Mouse (Mus musculus) heart, postnatal 0 days (tissue): ENCODE measurements around the gene Atp13a3. TPM values are rescaled to one million over a fixed set of nuclear protein-coding genes. Genes with fewer than 3 reads are reported as not detected.

Experiments used
- ATAC-seq: fragments of 200-750 bp; cut with Nextera tagmentation; 2 replicates; pipeline ENCODE4 v1.8.0; 2017; ENCODE audit warnings: low read depth, moderate number of reproducible peaks, moderate library complexity; ENCODE audit not compliant: insufficient read depth
- DNase-seq: peaks from one replicate; pipeline ENCODE4 v3.0.0-alpha.2; 2016; ENCODE audit warnings: low spot score
- H3K27ac ChIP-seq: fragments of 300-500 bp; sonication (generic); 2 replicates; pipeline ENCODE4 v1.5.1; 2014; ENCODE audit warnings: low read depth, mild to moderate bottlenecking
- H3K27me3 ChIP-seq: fragments of 300-500 bp; sonication (generic); 2 replicates; pipeline ENCODE4 v1.6.1; 2014; ENCODE audit warnings: low read length, mixed read lengths; ENCODE audit not compliant: control insufficient read depth, insufficient read depth
- H3K36me3 ChIP-seq: fragments of 300-500 bp; sonication (generic); replicated peaks from 2 replicates; pipeline ENCODE4 v1.6.1; 2014; ENCODE audit warnings: low read length, mixed read lengths; ENCODE audit not compliant: control insufficient read depth, insufficient read depth
- H3K4me1 ChIP-seq: fragments of 300-500 bp; sonication (generic); 2 replicates; pipeline ENCODE4 v1.6.1; 2014; ENCODE audit warnings: antibody characterized with exemption; ENCODE audit not compliant: control insufficient read depth, insufficient read depth
- H3K4me2 ChIP-seq: fragments of 300-500 bp; sonication (generic); 2 replicates; pipeline ENCODE4 v1.6.1; 2014; ENCODE audit warnings: low read depth, mild to moderate bottlenecking, low read length, moderate library complexity
- H3K4me3 ChIP-seq: fragments of 300-500 bp; sonication (generic); 2 replicates; pipeline ENCODE4 v1.5.1; 2014; ENCODE audit warnings: low read depth, low read length
- H3K9ac ChIP-seq: fragments of 300-500 bp; sonication (generic); replicated peaks from 2 replicates; pipeline ENCODE4 v1.6.1; 2014; ENCODE audit warnings: low read depth, low read length, mixed read lengths
- H3K9me3 ChIP-seq: fragments of 300-500 bp; sonication (generic); replicated peaks from 2 replicates; pipeline ENCODE4 v1.6.1; 2016; ENCODE audit warnings: low read length; ENCODE audit not compliant: control insufficient read depth
- CTCF ChIP-seq: IDR thresholded peaks from 2 replicates; pipeline ENCODE4 v1.5.1; 2016; ENCODE audit warnings: antibody characterized with exemption, control low read depth, low read depth
- EP300 ChIP-seq: IDR thresholded peaks from 2 replicates; pipeline ENCODE4 v1.6.1; 2016; ENCODE audit warnings: antibody characterized with exemption, low read depth
- WGBS: fragments of 180-500 bp; shearing (Covaris S2); extraction: QIAGEN DNeasy Blood & Tissue Kit; methylation state at CpG from one replicate; pipeline ENCODE4 v1.1.7; 2014; 5-methylcytosine and 5-hydroxymethylcytosine counted together
- polyA plus RNA-seq: library from polyadenylated mRNA; unstranded; fragments of >200 nt; fragmentation: Nextera tagmentation; extraction: Ambion mirVana; gene quantifications from 2 replicates; pipeline ENCODE4 v1.2.1, GENCODE M21; 2015
- total RNA-seq: library from RNA; depleted of rRNA; stranded (reverse); fragments of >200 nt; gene quantifications from 2 replicates; pipeline ENCODE4 v1.2.3, GENCODE M21; 2014; ENCODE audit warnings: low replicate concordance

The Atp13a3 gene
- total and polyA plus RNA-seq, 2 experiments from 2014 or later: 4.5 to 27.1 TPM

DNA sequence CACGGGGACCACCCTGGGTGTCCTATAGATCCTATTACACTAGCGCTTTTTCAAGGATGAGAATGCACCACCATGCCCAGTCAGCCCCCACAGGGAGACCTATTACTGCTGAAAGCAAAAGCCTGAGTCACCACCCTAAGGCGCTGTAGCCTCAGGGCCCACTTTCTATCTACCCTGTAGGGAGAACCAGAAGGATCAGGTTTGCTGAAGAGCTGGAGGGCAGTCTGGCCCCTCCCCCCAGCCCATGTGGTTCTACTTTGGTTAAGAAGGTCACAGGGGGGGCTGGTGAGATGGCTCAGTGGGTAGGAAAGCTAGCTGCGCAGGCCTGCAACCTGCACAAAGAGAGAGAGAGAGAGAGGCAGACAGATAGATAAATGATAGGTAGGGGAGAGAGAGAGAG lies 120.1 kb downstream of the Atp13a3 start:
- DNase-seq (no peak), ATAC-seq (no peak)
- WGBS: 80% methylated on average over 4 of the region's 4 CpGs
- H3K4me2 ChIP-seq: no peak overlapping the region
- H3K9ac ChIP-seq: no peak overlapping the region
- H3K27me3 ChIP-seq: peaks cover 38% of the 10 kb centered on the region
- no peaks in the 10 kb centered on the region for H3K9me3 ChIP-seq
- no peak for TF ChIP-seq CTCF
- no peak for TF ChIP-seq EP300
- no peaks in the 10 kb centered on the region for H3K4me1 ChIP-seq
- H3K27ac ChIP-seq: no peak overlapping the region
- H3K4me3 ChIP-seq: no peak overlapping the region
- no peaks in the 10 kb centered on the region for H3K36me3 ChIP-seq

- DNase-seq (peak; percentile 33), ATAC-seq (0 out of 2 replicates have a peak, but pooled peaks have one; percentile 49)
- Histone ChIP-seq H3K9me3 (no peaks in the 10 kb centered on the region), H3K4me3 (peak overlapping the region; percentile 20; the same call in 1 of the 2 replicates), H3K36me3 (no peaks in the 10 kb centered on the region), H3K27me3 (peaks cover 45% of the 10 kb centered on the region), H3K9ac (no peak overlapping the region), H3K4me2 (peak overlapping the region; percentile 27), H3K4me1 (no peaks in the 10 kb centered on the region), H3K27ac (no peak overlapping the region)
- 3% methylated on average over 15 of the region's 15 CpGs for WGBS
- TF ChIP-seq CTCF (peak; percentile 75), EP300 (no peak)
These were observed 121.9 kb downstream of the Atp13a3 start for GRCm38 (mm10) chr16:30283743-30284337.

GRCm38 (mm10) chr16:30282844-30283495 lies 122.8 kb downstream of the Atp13a3 start, which contains the start of gene Lrrc15:
Lrrc15 (minus strand) TSS chr16:30283256.
- Histone ChIP-seq H3K9ac (no peak within 1 kb of the TSS), H3K27ac (no peak within 1 kb of the TSS), H3K9me3 (no peaks in the 10 kb centered on the region), H3K4me3 (peak within 1 kb of the TSS; percentile 23), H3K36me3 (no peaks in the 10 kb centered on the region), H3K4me2 (peak within 1 kb of the TSS; percentile 41), H3K27me3 (peaks cover 45% of the 10 kb centered on the region), H3K4me1 (no peaks in the 10 kb centered on the region)
- DNase-seq (no peak), ATAC-seq (no peak)
- TF ChIP-seq EP300 (no peak), CTCF (no peak)
- WGBS: 8% methylated on average over 34 of the region's 34 CpGs

DNA sequence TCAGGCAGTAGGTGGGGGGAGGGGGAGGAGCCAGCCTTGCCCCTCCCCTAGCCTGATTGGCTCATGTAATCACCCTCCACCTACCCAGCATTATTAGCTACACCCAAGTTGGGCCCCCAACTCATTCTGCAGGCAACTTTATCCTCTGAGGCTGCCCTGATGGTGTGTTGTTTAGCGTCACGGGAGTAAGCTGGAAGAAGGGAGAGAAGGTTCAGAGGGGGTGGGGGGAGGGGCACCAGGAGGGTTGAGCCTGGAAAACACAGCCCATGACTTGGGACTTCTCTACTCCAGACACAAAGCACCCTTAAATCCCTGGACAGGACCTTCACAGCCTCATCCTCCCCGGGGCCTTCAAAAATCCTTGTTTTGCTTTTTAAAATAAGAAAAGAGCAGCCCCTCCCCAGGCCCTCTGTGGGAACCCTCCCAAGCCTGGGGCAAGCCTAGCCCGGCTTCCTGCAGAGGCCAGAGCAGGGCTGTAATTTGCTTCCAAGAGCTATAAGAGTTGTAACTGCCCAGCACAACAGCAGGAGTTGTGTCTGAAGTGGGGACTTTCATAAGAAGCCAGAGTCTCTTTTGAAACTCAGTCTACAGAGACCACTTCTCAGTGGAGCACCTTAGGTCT lies 125.0 kb downstream of the Atp13a3 start:
- Histone ChIP-seq H3K27ac (no peak overlapping the region), H3K4me1 (peaks cover 4% of the 10 kb centered on the region; the same call in 1 of the 2 replicates), H3K4me2 (no peak overlapping the region), H3K9me3 (no peaks in the 10 kb centered on the region), H3K9ac (no peak overlapping the region), H3K4me3 (no peak overlapping the region), H3K27me3 (peaks cover 45% of the 10 kb centered on the region), H3K36me3 (no peaks in the 10 kb centered on the region)
- DNase-seq (no peak), ATAC-seq (no peak)
- WGBS: 33% methylated on average over 4 of the region's 4 CpGs
- TF ChIP-seq EP300 (no peak), CTCF (no peak)

DNA sequence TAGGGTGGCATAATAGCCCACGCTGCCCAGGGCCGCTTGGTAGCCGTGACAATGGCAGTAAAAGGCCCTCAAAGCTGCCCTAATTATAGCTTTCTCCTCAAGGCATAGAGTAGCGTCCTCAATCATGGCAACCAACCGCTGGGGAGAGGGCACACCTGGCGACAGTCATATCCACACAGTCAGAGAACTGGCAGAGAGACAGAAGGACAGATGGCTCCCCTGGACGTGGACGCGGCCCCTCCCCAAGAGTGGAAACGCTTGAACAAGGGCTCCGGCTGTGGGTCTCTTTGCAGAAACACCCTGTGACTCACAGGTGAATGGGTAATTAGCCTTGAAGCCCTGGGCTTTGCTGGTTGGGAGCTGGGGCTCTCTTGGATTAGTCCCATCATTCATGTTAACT lies 127.4 kb downstream of the Atp13a3 start:
- no peak overlapping the region for H3K9ac ChIP-seq
- DNase-seq: no peak
- no peak for TF ChIP-seq CTCF
- TF ChIP-seq EP300: no peak
- no peak overlapping the region for H3K27ac ChIP-seq
- H3K4me1 ChIP-seq: peaks cover 7% of the 10 kb centered on the region; the same call in 1 of the 2 replicates
- ATAC-seq: no peak
- no peak overlapping the region for H3K4me2 ChIP-seq
- WGBS: 82% methylated on average over 11 of the region's 11 CpGs
- H3K4me3 ChIP-seq: no peak overlapping the region
- no peaks in the 10 kb centered on the region for H3K36me3 ChIP-seq
- H3K9me3 ChIP-seq: no peaks in the 10 kb centered on the region
- peaks cover 32% of the 10 kb centered on the region for H3K27me3 ChIP-seq
